Mouse (Mus musculus) heart, embryonic 15.5 days (tissue): ENCODE results near the gene Dclk3. TPM values are rescaled to one million over a fixed set of nuclear protein-coding genes. Genes with fewer than 3 reads are reported as not detected.

Experiments
- ATAC-seq: fragments of 200-750 bp; cut with Nextera tagmentation; replicated peaks from 2 replicates; pipeline ENCODE4 v1.8.0; 2017; ENCODE audit warnings: low read depth, moderate TSS enrichment; ENCODE audit not compliant: insufficient number of reproducible peaks, insufficient read depth, low FRiP score
- H3K27ac ChIP-seq: fragments of 300-500 bp; sonication (generic); 2 replicates; pipeline ENCODE4 v1.5.1; 2015; ENCODE audit warnings: mild to moderate bottlenecking, inconsistent platforms
- H3K27me3 ChIP-seq: fragments of 300-500 bp; sonication (generic); 2 replicates; pipeline ENCODE4 v1.6.1; 2015; ENCODE audit warnings: inconsistent platforms
- H3K36me3 ChIP-seq: fragments of 300-500 bp; sonication (generic); 2 replicates; pipeline ENCODE4 v1.6.1; 2015; ENCODE audit warnings: mild to moderate bottlenecking, inconsistent platforms
- H3K4me1 ChIP-seq: fragments of 300-500 bp; sonication (generic); replicated peaks from 2 replicates; pipeline ENCODE4 v1.6.1; 2015; ENCODE audit warnings: inconsistent platforms
- H3K4me2 ChIP-seq: fragments of 300-500 bp; sonication (generic); 2 replicates; pipeline ENCODE4 v1.6.1; 2015; ENCODE audit warnings: inconsistent platforms, mild to moderate bottlenecking, moderate library complexity
- H3K4me3 ChIP-seq: fragments of 300-500 bp; sonication (generic); 2 replicates; pipeline ENCODE4 v1.5.1; 2015; ENCODE audit warnings: mild to moderate bottlenecking, inconsistent platforms
- H3K9ac ChIP-seq: fragments of 300-500 bp; sonication (generic); 2 replicates; pipeline ENCODE4 v1.6.1; 2015; ENCODE audit warnings: mild to moderate bottlenecking, inconsistent platforms
- H3K9me3 ChIP-seq: fragments of 300-500 bp; sonication (generic); replicated peaks from 2 replicates; pipeline ENCODE4 v1.6.1; 2016; ENCODE audit warnings: inconsistent platforms
- WGBS: fragments of 180-500 bp; shearing (Covaris S2); methylation state at CpG from one replicate; pipeline ENCODE4 v1.1.7; 2015; ENCODE audit warnings: mixed read lengths; 5-methylcytosine and 5-hydroxymethylcytosine counted together
- polyA plus RNA-seq: library from polyadenylated mRNA; unstranded; fragments of >200 nt; fragmentation: Nextera tagmentation; extraction: Ambion mirVana; gene quantifications from 2 replicates; pipeline ENCODE4 v1.2.1, GENCODE M21; 2015

Gene Dclk3
- polyA plus RNA-seq, 1 experiment from 2014 or later = 0.53 TPM

DNA sequence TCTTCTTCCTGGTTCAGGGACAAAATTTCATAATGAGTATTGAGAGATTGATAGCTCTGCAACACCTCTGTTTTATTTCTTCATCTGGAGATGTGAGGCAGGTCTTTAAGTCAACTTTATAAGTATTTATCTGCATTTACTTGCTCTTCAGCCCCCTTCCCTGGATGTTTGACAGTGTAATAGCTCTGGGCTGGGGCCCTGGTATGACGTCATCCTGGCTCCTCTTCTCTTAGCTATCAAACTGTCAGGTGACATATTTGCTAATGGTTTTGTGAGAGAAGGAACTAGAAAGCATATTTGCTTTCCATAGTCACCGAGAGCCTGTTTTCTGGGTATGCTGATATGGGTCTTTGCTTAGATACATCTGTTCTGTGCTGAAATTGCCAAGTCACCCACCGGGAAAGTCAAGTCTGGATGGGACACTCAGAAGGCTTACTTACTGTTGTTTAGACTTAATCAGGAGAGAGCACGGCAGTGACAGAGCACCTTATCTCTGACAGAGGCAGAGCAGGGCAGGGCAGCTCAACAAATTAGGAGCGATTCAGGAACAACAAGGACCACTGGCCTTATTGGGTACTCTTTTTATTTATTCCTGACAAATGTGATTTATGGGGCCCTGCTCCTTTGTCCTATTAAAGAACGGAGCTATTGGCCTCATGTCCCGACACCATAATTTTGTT lies 96.0 kb downstream of the Dclk3 start:
- Histone ChIP-seq H3K4me3 (no peak overlapping the region), H3K4me2 (no peak overlapping the region), H3K9ac (no peak overlapping the region), H3K9me3 (no peaks in the 10 kb centered on the region), H3K27me3 (no peaks in the 10 kb centered on the region), H3K4me1 (0 out of 2 replicates have a peak, but pooled peaks cover 4% of the 10 kb centered on the region), H3K36me3 (no peaks in the 10 kb centered on the region), H3K27ac (no peak overlapping the region)
- WGBS = 32% methylated on average over 7 of the region's 7 CpGs
- no peak for ATAC-seq

DNA sequence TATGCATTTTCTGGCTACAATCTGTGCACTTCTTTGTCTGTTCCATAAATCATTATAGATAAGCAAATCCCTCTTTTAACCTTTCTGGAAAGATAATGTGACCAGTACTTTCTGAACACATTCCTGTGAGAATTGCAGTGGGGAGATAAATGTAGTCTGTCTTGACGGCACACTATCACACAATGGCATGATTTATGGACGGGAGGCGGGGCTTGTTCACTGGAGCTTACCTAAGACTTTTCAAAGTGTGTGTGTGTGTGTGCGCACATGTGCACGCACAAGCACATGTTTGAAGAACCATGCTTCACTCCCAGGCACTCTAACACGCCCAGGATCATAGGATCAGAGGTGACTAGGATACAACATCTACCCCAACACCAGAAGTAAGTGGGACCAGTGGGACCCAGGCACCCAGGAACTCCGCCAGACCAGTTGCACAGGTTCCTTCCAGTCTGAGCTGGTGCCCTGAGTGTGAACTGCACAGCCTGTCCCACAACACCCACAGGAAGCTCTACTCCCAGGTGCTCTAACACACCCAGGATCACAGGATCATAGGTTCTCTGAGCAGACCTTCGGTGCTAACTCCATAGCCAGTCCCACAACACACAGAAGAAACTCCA lies 96.7 kb downstream of the Dclk3 start:
- H3K27ac ChIP-seq = no peak overlapping the region
- 70% methylated on average over 8 of the region's 8 CpGs for WGBS
- no peak overlapping the region for H3K4me2 ChIP-seq
- H3K4me1 ChIP-seq = 0 out of 2 replicates have a peak, but pooled peaks cover 4% of the 10 kb centered on the region
- H3K4me3 ChIP-seq = no peak overlapping the region
- no peak for ATAC-seq
- no peaks in the 10 kb centered on the region for H3K9me3 ChIP-seq
- no peak overlapping the region for H3K9ac ChIP-seq
- no peaks in the 10 kb centered on the region for H3K36me3 ChIP-seq
- no peaks in the 10 kb centered on the region for H3K27me3 ChIP-seq

Other genes starting within 250 kb of the Dclk3 start
- 31.4 and 34.1 TPM in 2 replicates for gene Mlh1, start 167.3 kb upstream of the Dclk3 start, polyA plus RNA-seq
- gene Epm2aip1, start 167.2 kb upstream of the Dclk3 start, polyA plus RNA-seq = 18.4 and 20.9 TPM in 2 replicates
- 0.15 TPM in 1 of 2 replicates, not detected in the other for gene Trank1, start 127.3 kb upstream of the Dclk3 start, polyA plus RNA-seq